Mouse (Mus musculus) adrenal gland, postnatal 14 days (tissue): ENCODE measurements around the gene Tmem251. TPM values are rescaled to one million over a fixed set of nuclear protein-coding genes. Genes with fewer than 3 reads are reported as not detected.

Source experiments
- DNase-seq: peaks from one replicate; pipeline ENCODE4 v3.0.0; 2021; ENCODE audit warnings: mixed read lengths
- long read RNA-seq, 2 experiments: library from polyadenylated mRNA; stranded (forward); transcript quantifications; one replicate each; pipeline ENCODE4 v2.0.0; 2021
- total RNA-seq: library from RNA; stranded (reverse); gene quantifications from 2 replicates; pipeline ENCODE4 v1.2.3, GENCODE M21; 2021

Gene Tmem251
- total RNA-seq: 5.7 TPM in 2 replicates
- long read RNA-seq, experiment 1, transcript Tmem251-201 (2 exons, 3,367 nt): major isoform, 26 of 43 reads
- long read RNA-seq, experiment 1, partial matches to known transcripts: 0 of 43 reads
- long read RNA-seq, experiment 1, other reads (novel, unspliced or antisense): 17 of 43 reads
- long read RNA-seq, experiment 2, transcript Tmem251-201 (2 exons, 3,367 nt): major isoform, 20 of 33 reads
- long read RNA-seq, experiment 2, partial matches to known transcripts: 0 of 33 reads
- long read RNA-seq, experiment 2, other reads (novel, unspliced or antisense): 13 of 33 reads

GRCm38 (mm10) chr12:102743589-102744574 is at the start of gene Tmem251, which contains the start of gene Moap1:
TSS of gene Tmem251 (plus strand) at chr12:102743762.
TSS of gene Moap1 (minus strand) at chr12:102743661.
- DNase-seq: peak; percentile 95

GRCm38 (mm10) chr12:102695369-102696239 is 48.0 kb upstream of the Tmem251 start:
- peak; percentile 3 for DNase-seq

- DNase-seq: no peak
Measured at GRCm38 (mm10) chr12:102696635-102697354, 46.8 kb upstream of the Tmem251 start.

GRCm38 (mm10) chr12:102697381-102697780 is 46.2 kb upstream of the Tmem251 start:
- peak; percentile 2 for DNase-seq

GRCm38 (mm10) chr12:102698089-102698684 is 45.4 kb upstream of the Tmem251 start:
- DNase-seq: no peak

GRCm38 (mm10) chr12:102699156-102699555 is 44.4 kb upstream of the Tmem251 start:
- DNase-seq: no peak

- DNase-seq: no peak
Measured at GRCm38 (mm10) chr12:102700453-102700852, 43.1 kb upstream of the Tmem251 start.

- DNase-seq: no peak
Measured at GRCm38 (mm10) chr12:102701691-102702207, 41.8 kb upstream of the Tmem251 start.

GRCm38 (mm10) chr12:102702356-102703110 is 41.0 kb upstream of the Tmem251 start:
- DNase-seq: peak; percentile 91

GRCm38 (mm10) chr12:102703111-102703412 is 40.5 kb upstream of the Tmem251 start:
- DNase-seq: peak; percentile 49

- no peak for DNase-seq
Measured at GRCm38 (mm10) chr12:102703441-102703840, 40.1 kb upstream of the Tmem251 start.

- DNase-seq: no peak
Measured at GRCm38 (mm10) chr12:102703921-102704408, 39.6 kb upstream of the Tmem251 start.

GRCm38 (mm10) chr12:102704457-102705198 is 38.9 kb upstream of the Tmem251 start, which contains the start of gene Itpk1:
TSS of gene Itpk1 (minus strand) at chr12:102704930.
- DNase-seq: peak; percentile 81

- peak; percentile 95 for DNase-seq
Measured at GRCm38 (mm10) chr12:102705216-102705871, 38.2 kb upstream of the Tmem251 start.

- DNase-seq: peak; percentile 58
Measured at GRCm38 (mm10) chr12:102705906-102706640, 37.5 kb upstream of the Tmem251 start.

- DNase-seq: no peak
Measured at GRCm38 (mm10) chr12:102706833-102707463, 36.6 kb upstream of the Tmem251 start.

- peak; percentile 69 for DNase-seq
Measured at GRCm38 (mm10) chr12:102708220-102708619, 35.3 kb upstream of the Tmem251 start.
